Mouse (Mus musculus) heart, embryonic 12.5 days (tissue): ENCODE measurements around the gene Wdr4. TPM values are rescaled to one million over a fixed set of nuclear protein-coding genes. Genes with fewer than 3 reads are reported as not detected.
A peak's percentile ranks its signal among the peaks of the same experiment; 100 is the strongest.
"Not testable (repeated sequence)": the region's sequence is repeated elsewhere in the genome, so short reads cannot be mapped to it uniquely, and the experiment has no call there.

Experiments
- ATAC-seq: fragments of 200-750 bp; cut with Nextera tagmentation; 2 replicates; pipeline ENCODE4 v1.8.0; 2017; ENCODE audit warnings: moderate TSS enrichment, moderate library complexity; ENCODE audit not compliant: insufficient number of reproducible peaks, low FRiP score
- H3K27ac ChIP-seq: fragments of 300-500 bp; sonication (generic); 2 replicates; pipeline ENCODE4 v1.5.1; 2016; ENCODE audit warnings: mild to moderate bottlenecking, moderate library complexity; ENCODE audit not compliant: poor library complexity, severe bottlenecking
- H3K27me3 ChIP-seq: fragments of 300-500 bp; sonication (generic); replicated peaks from 2 replicates; pipeline ENCODE4 v1.6.1; 2016; ENCODE audit warnings: mild to moderate bottlenecking, moderate library complexity
- H3K36me3 ChIP-seq: fragments of 300-500 bp; sonication (generic); 2 replicates; pipeline ENCODE4 v1.6.1; 2016; ENCODE audit warnings: mild to moderate bottlenecking, moderate library complexity
- H3K4me1 ChIP-seq: fragments of 300-500 bp; sonication (generic); replicated peaks from 2 replicates; pipeline ENCODE4 v1.6.1; 2016; ENCODE audit warnings: mild to moderate bottlenecking
- H3K4me2 ChIP-seq: fragments of 300-500 bp; sonication (generic); 2 replicates; pipeline ENCODE4 v1.6.1; 2016; ENCODE audit warnings: mild to moderate bottlenecking, moderate library complexity
- H3K4me3 ChIP-seq: fragments of 300-500 bp; sonication (generic); 2 replicates; pipeline ENCODE4 v1.5.1; 2016; ENCODE audit warnings: mild to moderate bottlenecking
- H3K9ac ChIP-seq: fragments of 300-500 bp; sonication (generic); 2 replicates; pipeline ENCODE4 v1.6.1; 2016; ENCODE audit warnings: mild to moderate bottlenecking, moderate library complexity
- H3K9me3 ChIP-seq: fragments of 300-500 bp; sonication (generic); replicated peaks from 2 replicates; pipeline ENCODE4 v1.6.1; 2016; ENCODE audit warnings: mild to moderate bottlenecking, moderate library complexity
- WGBS: fragments of 180-500 bp; shearing (Covaris S2); methylation state at CpG from one replicate; pipeline ENCODE4 v1.1.7; 2016; 5-methylcytosine and 5-hydroxymethylcytosine counted together
- polyA plus RNA-seq: library from polyadenylated mRNA; unstranded; fragments of >200 nt; fragmentation: Nextera tagmentation; extraction: Ambion mirVana; gene quantifications from 2 replicates; pipeline ENCODE4 v1.2.1, GENCODE M21; 2016

Gene Wdr4
- polyA plus RNA-seq, 1 experiment from 2014 or later, result 22.6 TPM

DNA sequence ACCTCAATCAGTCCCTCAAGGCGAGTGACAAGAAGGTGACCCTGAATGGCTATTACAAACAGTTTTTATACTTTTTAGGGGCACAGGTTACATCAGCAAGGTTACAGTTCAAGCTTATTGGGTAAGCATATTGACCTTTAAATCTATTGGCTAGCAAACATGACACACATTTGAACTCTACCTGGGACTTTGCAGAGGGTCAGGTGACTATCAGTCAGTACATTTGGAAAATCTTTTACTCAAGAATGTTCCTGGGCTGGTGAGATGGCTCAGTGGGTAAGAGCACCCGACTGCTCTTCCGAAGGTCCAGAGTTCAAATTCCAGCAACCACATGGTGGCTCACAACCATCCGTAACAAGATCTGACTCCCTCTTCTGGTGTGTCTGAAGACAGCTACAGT, 12.6 kb upstream of the Wdr4 start:
- H3K4me1 ChIP-seq, result peaks cover 11% of the 10 kb centered on the region

DNA sequence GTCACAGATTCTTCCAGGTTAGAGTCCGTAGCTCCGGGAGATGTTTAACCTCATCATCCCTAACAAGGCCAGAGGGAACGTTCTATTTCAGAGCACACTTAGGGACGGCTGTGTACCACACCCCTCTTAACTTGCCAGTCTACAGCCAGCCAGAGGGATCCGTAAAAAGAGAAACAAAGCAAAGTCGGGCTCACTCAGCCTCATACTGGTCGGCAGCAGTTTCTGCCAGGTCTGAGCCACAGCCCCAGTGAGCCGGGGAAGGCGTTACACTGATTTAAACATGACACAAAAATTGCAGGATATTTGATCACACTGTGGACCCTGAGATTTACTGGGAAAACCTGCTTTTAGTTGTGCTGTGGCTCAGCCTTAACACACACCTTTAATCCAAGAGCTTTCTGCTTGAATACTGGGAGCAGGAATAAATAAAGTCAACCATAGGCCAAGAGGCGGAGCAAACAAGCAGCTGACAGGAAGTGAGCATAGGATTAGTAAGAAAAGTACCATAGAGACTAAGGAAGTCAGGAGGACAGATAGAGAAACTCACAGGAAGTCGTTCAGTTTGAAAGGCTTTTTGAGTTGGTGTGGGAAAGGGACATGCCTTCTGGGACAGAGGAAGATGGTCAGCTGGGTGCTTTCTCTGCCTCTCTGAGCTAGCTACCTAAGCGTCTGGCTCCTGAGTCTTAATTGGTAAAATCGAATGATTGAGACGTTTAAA, 11.8 kb upstream of the Wdr4 start:
- Histone ChIP-seq H3K27me3 (no peaks in the 10 kb centered on the region), H3K9me3 (no peaks in the 10 kb centered on the region), H3K9ac (no peak overlapping the region), H3K36me3 (peaks cover 54% of the 10 kb centered on the region), H3K4me3 (no peak overlapping the region), H3K4me2 (no peak overlapping the region), H3K4me1 (peaks cover 11% of the 10 kb centered on the region), H3K27ac (no peak overlapping the region)
- 78% methylated on average over 14 of the region's 14 CpGs for WGBS
- no peak for ATAC-seq

More for the DNA sequence above, 12.6 kb upstream of the Wdr4 start:
- H3K36me3 ChIP-seq, result peaks cover 47% of the 10 kb centered on the region
- not testable (repeated sequence) for H3K4me2 ChIP-seq, H3K27ac ChIP-seq, H3K27me3 ChIP-seq, H3K9ac ChIP-seq, H3K4me3 ChIP-seq, ATAC-seq, H3K9me3 ChIP-seq
- WGBS, result 89% methylated on average over 4 of the region's 4 CpGs

DNA sequence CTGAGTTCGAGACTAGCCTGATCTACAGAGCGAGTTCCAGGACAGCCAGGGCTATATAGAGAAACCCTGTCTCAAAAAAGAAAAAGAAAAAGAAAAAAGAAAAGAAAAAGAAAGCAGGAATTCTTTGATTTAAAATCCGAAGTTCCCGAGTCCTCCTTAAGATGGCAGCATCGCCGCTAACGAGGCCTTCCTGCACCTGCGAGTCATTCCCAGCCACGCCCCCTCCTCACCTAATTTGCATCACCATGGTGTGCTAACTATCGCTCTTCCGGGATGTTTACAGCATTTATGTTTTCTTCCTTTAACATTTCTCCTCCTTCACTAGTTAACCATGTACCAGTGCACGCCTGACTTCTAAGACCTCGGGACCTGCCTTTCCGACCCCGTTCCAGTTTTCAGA, 9.5 kb upstream of the Wdr4 start:
- no peak for ATAC-seq
- Histone ChIP-seq H3K4me2 (no peak overlapping the region), H3K4me1 (no peaks in the 10 kb centered on the region), H3K4me3 (no peak overlapping the region), H3K36me3 (peaks cover 68% of the 10 kb centered on the region), H3K27me3 (no peaks in the 10 kb centered on the region), H3K27ac (no peak overlapping the region), H3K9ac (no peak overlapping the region), H3K9me3 (no peaks in the 10 kb centered on the region)
- 47% methylated on average over 15 of the region's 15 CpGs for WGBS

DNA sequence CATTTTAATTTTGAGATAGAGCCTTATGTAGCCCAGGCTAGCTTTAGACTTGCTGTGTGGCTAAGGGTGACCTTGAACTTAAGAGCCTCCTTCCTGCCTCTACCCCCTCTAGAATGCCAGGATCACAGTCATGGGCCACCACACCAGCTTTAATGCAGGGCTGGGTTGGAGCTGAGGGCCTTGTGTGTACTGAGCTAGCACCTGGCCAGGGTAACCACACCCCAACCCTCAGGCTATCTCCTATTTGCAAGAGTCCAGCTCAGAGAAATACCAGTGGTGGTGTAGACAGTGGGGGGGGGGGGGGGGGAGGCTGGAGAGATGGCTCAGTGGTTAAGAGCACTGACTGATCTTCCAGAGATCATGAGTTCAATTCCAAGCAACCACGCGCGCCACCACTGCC, 6.0 kb upstream of the Wdr4 start:
- Histone ChIP-seq H3K4me1 (peaks cover 20% of the 10 kb centered on the region), H3K4me3 (no peak overlapping the region), H3K9ac (no peak overlapping the region), H3K27me3 (no peaks in the 10 kb centered on the region), H3K9me3 (no peaks in the 10 kb centered on the region), H3K36me3 (peaks cover 73% of the 10 kb centered on the region), H3K4me2 (no peak overlapping the region), H3K27ac (no peak overlapping the region)
- 100% methylated on average over 3 of the region's 3 CpGs for WGBS
- peak; percentile 44; the same call in 1 of the 2 replicates for ATAC-seq

DNA sequence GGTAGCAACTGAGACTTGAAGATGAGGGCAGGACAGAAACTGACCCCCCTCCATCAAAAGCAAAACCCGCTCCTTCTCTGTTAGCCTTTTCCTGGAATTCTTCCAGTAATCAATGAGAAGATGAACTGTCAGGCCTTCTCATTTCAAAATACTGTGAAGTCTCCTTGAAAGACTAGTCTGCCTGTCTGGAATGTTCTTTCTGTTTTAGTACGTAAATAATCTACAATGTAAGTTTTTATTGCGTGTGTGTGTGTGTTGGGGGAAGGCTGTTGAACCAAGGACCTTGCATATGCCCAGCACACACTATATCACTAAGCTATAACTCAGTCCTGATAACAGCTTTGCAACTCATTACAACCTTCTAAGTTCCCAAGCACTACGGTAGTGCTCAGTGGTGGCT, 5.3 kb upstream of the Wdr4 start:
- H3K4me2 ChIP-seq, result no peak overlapping the region
- H3K27me3 ChIP-seq, result no peaks in the 10 kb centered on the region
- H3K36me3 ChIP-seq, result peaks cover 68% of the 10 kb centered on the region
- no peak overlapping the region for H3K9ac ChIP-seq
- H3K9me3 ChIP-seq, result no peaks in the 10 kb centered on the region
- peaks cover 21% of the 10 kb centered on the region for H3K4me1 ChIP-seq
- no peak overlapping the region for H3K4me3 ChIP-seq
- H3K27ac ChIP-seq, result no peak overlapping the region
- no peak for ATAC-seq
- 91% methylated on average over 4 of the region's 4 CpGs for WGBS

DNA sequence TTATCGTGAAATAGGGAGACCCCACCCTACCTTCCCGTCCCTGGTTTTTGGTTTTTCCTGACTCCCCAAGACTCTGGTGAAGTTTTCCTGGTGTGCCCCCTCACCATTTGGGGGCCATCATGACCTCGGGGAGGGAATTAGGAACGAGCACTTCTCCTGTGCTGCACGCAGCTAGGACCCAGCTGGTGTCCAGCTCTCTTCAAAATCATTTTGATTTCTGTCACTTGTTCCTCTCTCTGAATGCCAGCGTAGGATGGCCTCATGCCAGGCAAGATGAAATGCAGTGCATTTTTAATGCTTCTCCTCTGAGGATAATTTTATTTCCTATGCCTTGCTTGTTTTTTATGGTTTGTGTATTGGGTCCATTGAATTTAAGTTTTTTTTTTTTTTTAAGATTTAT, 2.2 kb upstream of the Wdr4 start:
- H3K36me3 ChIP-seq, result peaks cover 38% of the 10 kb centered on the region
- peak overlapping the region; percentile 26; the same call in 1 of the 2 replicates for H3K4me2 ChIP-seq
- 88% methylated on average over 6 of the region's 6 CpGs for WGBS
- no peak for ATAC-seq
- no peaks in the 10 kb centered on the region for H3K9me3 ChIP-seq
- no peak overlapping the region for H3K9ac ChIP-seq
- no peak overlapping the region for H3K27ac ChIP-seq
- no peaks in the 10 kb centered on the region for H3K27me3 ChIP-seq
- H3K4me1 ChIP-seq, result peaks cover 26% of the 10 kb centered on the region
- no peak overlapping the region for H3K4me3 ChIP-seq

DNA sequence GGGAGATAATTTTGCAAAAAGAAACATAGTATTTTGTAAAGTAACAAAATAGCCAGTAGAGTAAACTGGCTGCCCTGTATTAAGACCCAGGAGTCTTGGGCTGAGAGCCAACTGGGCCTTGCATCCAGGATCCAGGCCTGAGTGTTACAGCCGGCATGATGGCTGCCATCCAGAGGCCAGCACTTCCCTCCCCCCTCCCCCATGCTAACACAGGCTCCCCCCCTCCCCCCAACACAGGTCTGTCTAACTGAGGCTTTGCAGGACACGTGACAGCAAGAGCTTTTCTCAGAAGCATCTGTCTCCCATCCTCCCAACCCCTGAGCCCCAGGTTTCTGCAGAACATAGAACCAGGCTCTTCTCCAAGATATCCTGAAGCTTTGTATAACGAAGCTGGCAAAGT, 1.1 kb upstream of the Wdr4 start:
- H3K27ac ChIP-seq, result peak overlapping the region; percentile 84; the same call in 1 of the 2 replicates
- ATAC-seq, result no peak

DNA sequence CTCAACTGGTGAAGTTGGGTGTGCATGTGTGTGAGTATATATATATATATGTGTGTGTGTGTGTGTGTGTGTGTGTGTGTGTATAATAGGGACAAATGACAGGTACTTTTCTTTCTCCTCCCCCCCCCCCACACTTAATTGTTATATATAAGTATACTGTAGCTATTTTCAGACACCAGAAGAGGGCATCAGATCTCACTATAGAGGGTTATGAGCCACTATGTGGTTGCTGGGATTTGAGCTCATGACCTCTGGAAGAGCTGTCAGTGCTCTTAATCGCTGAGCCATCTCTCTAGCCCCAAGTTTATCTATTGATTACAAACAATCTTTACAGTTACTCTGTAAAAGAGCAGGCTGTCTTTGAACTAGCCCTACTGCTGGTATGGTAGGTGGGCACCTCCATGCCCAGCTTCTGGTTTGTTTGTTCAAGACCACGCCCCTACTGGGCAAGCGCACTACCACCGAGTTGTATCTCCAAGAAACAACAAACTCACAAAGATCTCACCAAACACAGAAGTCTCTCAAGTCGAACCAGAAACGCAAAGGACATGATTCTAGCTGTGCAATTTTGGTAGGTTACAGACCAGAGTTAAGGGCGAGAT, 335 bp downstream of the Wdr4 start:
- H3K4me3 ChIP-seq, result peak overlapping the region; percentile 83
- H3K36me3 ChIP-seq, result peaks cover 22% of the 10 kb centered on the region
- 2% methylated on average over 7 of the region's 7 CpGs for WGBS
- peaks cover 26% of the 10 kb centered on the region for H3K4me1 ChIP-seq
- H3K27ac ChIP-seq, result no peak overlapping the region; the same call in 1 of the 2 replicates
- H3K9me3 ChIP-seq, result no peaks in the 10 kb centered on the region
- 0 out of 2 replicates have a peak overlapping the region, but pooled peaks have one; percentile 36 for H3K9ac ChIP-seq
- ATAC-seq, result peak; percentile 46
- H3K27me3 ChIP-seq, result no peaks in the 10 kb centered on the region
- H3K4me2 ChIP-seq, result peak overlapping the region; percentile 78

More for the DNA sequence above, 1.1 kb upstream of the Wdr4 start:
- peak overlapping the region; percentile 89 for H3K9ac ChIP-seq
- H3K9me3 ChIP-seq, result no peaks in the 10 kb centered on the region
- WGBS, result 15% methylated on average over 3 of the region's 3 CpGs
- peak overlapping the region; percentile 78 for H3K4me2 ChIP-seq
- no peaks in the 10 kb centered on the region for H3K27me3 ChIP-seq
- H3K4me3 ChIP-seq, result peak overlapping the region; percentile 83
- peaks cover 31% of the 10 kb centered on the region for H3K36me3 ChIP-seq
- H3K4me1 ChIP-seq, result peaks cover 26% of the 10 kb centered on the region

DNA sequence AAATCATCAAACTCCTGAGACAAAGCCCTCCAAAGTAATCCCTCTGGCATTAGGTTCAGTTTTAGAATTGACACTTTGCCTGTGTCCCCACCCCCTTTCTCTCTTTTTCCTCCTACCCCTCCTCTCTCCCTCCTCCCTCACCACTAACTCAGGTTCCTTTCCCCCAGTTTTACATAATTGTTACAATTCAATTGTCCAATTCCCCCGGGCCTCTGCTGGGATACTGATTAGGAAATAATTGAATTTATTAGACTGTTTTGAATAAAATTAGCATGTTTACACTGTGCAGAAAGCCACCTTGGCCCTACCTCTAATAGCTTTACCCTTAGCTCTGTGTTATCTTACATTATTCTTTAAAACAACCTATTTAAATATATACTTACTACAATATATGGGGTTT, 5.1 kb downstream of the Wdr4 start:
- Histone ChIP-seq H3K27me3 (no peaks in the 10 kb centered on the region), H3K9me3 (no peaks in the 10 kb centered on the region), H3K36me3 (peaks cover 3% of the 10 kb centered on the region), H3K9ac (no peak overlapping the region), H3K4me2 (no peak overlapping the region), H3K4me3 (no peak overlapping the region), H3K27ac (no peak overlapping the region), H3K4me1 (peaks cover 14% of the 10 kb centered on the region)
- ATAC-seq, result no peak
- WGBS, result 58% methylated on average over 1 of the region's 1 CpGs

DNA sequence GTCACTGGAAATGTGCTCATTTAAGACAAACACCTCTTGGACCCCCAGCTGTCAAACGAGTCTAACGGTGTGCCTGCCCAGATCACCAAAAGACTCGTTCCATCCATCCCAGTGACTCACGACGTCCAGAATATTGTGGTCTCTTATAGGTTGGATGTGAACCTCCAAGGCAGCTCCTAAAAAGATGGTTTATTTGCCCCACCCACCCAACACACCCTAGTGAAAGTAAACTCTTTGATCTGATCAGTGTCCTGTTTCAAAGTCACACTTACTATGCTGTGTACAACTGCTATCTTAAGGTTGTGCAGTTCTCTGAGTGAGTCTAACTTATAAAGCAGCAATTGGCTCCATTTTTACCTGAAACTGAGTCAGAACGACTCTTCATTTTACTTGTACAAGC, 7.2 kb downstream of the Wdr4 start:
- H3K4me1 ChIP-seq, result peaks cover 9% of the 10 kb centered on the region
- WGBS, result 24% methylated on average over 6 of the region's 6 CpGs
- ATAC-seq, result no peak
- H3K4me3 ChIP-seq, result peak overlapping the region; percentile 87
- peak overlapping the region; percentile 81 for H3K4me2 ChIP-seq
- no peaks in the 10 kb centered on the region for H3K27me3 ChIP-seq
- H3K9me3 ChIP-seq, result no peaks in the 10 kb centered on the region
- H3K27ac ChIP-seq, result peak overlapping the region; percentile 25; the same call in 1 of the 2 replicates
- peaks cover 23% of the 10 kb centered on the region for H3K36me3 ChIP-seq
- H3K9ac ChIP-seq, result peak overlapping the region; percentile 77

DNA sequence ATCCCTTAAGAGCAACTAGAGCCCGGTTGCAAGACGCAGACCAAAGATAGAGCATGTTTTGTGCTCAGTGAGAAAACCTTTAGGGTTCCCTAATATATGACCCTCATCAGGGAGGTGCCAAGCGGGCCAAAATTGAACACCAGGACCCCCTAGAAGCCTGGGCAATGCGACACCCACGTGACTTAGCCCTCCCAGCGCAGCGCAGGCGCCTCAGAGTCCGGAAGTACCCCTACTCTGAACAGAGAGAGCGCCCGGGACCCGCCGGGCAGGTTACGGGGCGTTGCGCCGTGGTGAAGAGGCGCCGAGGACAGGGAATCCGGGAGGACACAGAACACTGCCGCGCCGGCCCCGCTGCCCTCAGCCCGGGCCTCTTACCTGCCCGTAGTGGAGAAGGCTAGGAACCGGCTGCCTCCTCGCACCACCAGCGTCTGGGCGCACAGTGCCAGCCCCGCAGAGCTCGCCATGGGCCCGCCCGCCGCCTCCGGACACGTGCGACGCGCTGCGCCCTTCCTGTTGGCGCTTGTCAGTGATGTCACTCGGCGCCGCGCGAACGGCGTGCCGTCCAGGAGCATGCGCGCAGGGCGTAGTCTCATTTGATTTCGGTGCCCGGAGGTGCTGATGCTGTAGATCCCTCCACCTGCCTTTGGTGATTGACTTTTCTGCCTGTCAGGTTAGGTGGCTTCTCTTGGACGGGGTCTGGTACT, 7.8 kb downstream of the Wdr4 start:
- H3K9me3 ChIP-seq, result no peaks in the 10 kb centered on the region
- H3K4me1 ChIP-seq, result peaks cover 9% of the 10 kb centered on the region
- WGBS, result under 1% methylated on average over 56 of the region's 56 CpGs
- peaks cover 28% of the 10 kb centered on the region for H3K36me3 ChIP-seq
- peak; percentile 94 for ATAC-seq
- peak overlapping the region; percentile 25; the same call in 1 of the 2 replicates for H3K27ac ChIP-seq
- H3K4me2 ChIP-seq, result peak overlapping the region; percentile 81
- H3K9ac ChIP-seq, result peak overlapping the region; percentile 77
- H3K4me3 ChIP-seq, result peak overlapping the region; percentile 87
- no peaks in the 10 kb centered on the region for H3K27me3 ChIP-seq
